Mouse (Mus musculus): Measurements from ENCODE around the gene Dph7.

- no peak for TF ChIP-seq CHD2 (IDR thresholded peaks at IDR 0.05; ENCODE audit: low read depth, low read length)
- no peak for TF ChIP-seq ZNF384 (IDR thresholded peaks at IDR 0.05; ENCODE audit: low read depth, low read length)
- no peak for TF ChIP-seq ZC3H11A (IDR thresholded peaks at IDR 0.05; ENCODE audit: borderline replicate concordance, low read depth, low read length)
- no peak for TF ChIP-seq HCFC1 (IDR thresholded peaks at IDR 0.05; ENCODE audit: borderline replicate concordance, insufficient read depth, low read length)
- no peak for TF ChIP-seq MAFK (IDR thresholded peaks at IDR 0.05; ENCODE audit: insufficient read depth, low read depth, low read length)
Measured at GRCm38 (mm10) chr2:24970386-24970785, 8.2 kb downstream of the Dph7 start.
